Mouse (Mus musculus) lung, postnatal 14 days (tissue): ENCODE results near the gene Bloc1s2.
"Not testable (repeated sequence)": the region's sequence is repeated elsewhere in the genome, so short reads cannot be mapped to it uniquely, and the experiment has no call there.

Source experiments
- DNase-seq: peaks from one replicate; pipeline ENCODE4 v3.0.0; 2021

Bloc1s2 gene

DNA sequence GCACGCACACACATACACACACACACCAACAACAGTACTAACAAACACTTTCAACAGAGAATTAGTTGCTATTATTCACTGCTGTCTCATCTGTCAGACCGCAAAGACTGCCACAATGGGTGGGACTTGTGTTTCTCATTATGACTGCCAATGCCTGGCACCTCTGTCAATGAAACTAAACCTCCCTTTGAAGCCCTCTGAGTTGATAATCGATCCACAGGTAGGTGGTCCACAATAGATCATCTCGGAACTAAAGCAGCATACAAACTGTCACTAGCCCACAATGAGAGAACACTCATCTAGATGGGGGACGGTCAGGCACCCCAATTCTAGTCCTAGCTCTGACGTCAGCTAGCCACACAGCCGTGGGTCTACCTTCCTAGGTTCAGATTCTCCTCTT, 25.1 kb downstream of the Bloc1s2 start:
- DNase-seq, result no peak

DNA sequence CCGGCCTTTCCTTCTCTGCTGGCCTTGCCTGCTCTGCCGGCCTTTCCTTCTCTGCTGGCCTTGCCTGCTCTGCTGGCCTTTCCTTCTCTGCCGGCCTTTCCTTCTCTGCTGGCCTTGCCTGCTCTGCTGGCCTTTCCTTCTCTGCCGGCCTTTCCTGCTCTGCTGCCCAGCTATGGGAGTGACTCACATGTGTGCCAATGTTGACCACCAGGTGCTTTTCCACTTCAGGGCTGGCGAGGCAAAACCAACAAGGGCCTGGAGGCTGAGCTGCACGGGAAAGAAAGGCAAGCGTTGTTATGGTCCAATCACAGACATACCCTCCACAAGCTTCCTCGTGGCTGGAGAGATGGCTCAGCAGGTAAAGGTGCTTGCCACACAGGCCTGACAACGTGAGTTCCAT, 25.6 kb downstream of the Bloc1s2 start:
- DNase-seq, result not testable (repeated sequence)

- no peak for DNase-seq
These were observed 28.5 kb downstream of the Bloc1s2 start for GRCm38 (mm10) chr19:44117793-44118192.

GRCm38 (mm10) chr19:44111706-44112105, 34.5 kb downstream of the Bloc1s2 start:
- no peak for DNase-seq

DNA sequence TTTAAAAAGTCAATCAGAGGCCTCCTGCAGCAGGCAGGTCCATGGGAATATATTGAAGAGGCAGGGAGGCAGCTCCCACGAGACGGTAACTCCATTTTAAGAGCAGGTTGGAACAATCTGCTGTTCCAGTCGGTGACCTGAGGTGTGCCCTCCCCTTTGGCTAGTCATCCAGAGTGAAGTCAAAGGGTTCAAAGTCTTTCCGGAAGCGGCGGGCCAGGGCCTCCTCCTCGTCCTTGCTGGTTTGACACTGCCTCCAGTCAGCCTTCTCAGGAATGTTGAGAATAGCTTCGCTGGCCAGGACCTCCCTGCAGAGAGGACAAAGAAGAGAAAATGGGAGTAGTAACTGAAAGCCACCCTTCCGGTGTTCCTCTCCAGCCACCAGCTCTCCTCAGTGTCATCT, 35.9 kb downstream of the Bloc1s2 start:
- DNase-seq, result no peak

- DNase-seq, result peak; percentile 29
These were observed 37.2 kb downstream of the Bloc1s2 start for GRCm38 (mm10) chr19:44108996-44109395.

DNA sequence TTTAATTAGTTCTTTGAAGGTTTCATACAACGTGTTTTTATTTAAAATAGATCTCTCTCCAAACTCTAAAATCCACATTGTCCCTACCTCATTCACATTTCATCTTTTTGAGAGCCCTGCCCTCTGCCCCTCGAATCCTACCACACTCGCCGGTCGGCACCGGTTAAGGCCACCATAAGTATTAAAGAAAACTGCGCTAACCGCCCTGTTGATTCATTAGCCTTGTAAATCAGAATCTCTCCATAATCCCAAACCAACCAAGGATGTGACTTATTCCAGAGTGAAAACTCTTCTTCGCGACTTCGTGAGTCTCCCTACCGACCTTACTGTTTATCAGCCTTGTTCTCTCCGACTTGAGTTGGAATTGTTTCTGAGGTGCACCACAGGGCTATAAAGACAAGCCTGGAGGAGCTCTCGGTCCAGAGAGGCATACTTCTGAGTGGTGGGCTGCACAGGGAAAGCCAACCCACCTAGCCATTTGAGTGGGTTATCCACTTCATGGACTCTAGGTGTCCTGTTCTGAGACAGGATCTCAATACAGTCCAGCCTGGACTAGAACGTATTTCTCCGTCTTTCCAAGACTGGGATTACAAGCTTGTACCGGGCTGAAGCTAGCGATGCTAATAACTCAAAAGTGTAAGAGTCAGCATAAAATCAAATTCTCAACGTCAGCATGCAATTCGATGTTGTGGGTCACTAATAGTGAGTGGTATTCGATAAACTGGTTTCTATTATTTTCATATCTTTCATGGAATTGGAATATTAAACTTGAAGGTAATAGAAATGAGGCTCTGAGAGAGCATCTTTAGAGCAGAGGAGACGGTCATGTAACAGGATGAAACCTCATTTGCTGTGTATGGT, 38.4 kb downstream of the Bloc1s2 start:
- DNase-seq, result no peak

DNA sequence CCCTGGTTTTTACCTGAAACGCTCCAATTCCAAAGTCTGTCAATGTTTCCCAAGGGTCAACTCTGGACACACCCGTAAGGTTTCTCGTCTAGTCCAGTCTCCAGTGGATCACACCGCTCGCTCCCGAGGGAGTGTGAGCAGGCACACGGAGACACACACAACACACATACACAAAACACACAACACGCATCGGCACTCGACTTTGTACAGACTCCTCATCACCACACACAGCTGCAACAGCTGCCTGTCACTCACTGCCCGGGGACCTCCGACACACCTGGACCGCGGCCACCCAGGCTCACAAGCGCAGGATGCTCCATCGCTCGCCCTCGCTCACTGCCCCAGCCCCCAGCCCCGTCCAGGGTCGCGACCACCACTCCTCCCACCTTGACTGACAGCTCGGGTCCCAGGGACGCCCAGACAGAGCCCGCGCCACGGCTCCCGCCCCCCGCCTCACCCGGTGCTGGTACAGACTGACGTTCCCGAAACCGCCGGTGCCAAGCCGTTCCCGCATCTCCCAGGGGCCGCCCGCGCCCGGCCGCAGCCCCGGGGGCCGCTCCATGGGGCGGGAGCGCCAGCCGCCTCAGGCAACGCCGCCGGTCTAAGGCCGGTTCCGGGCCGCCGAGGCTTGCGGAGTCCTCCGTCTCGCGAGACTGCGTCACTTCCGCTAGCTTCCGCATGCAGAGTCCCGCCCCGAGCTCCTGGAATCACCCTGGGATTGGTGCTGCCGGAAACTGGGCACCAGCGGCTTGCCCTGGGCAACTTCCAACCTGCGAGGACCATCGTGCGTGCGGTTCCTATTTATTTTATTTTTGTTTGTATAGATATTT, 39.2 kb downstream of the Bloc1s2 start, which contains the start of gene Chuk:
Gene Chuk (minus strand): TSS at position 650 of the 830 bp plus-strand sequence.
- DNase-seq, result peak; percentile 99

- DNase-seq, result no peak
These were observed 41.9 kb downstream of the Bloc1s2 start for GRCm38 (mm10) chr19:44104393-44104792.

DNA sequence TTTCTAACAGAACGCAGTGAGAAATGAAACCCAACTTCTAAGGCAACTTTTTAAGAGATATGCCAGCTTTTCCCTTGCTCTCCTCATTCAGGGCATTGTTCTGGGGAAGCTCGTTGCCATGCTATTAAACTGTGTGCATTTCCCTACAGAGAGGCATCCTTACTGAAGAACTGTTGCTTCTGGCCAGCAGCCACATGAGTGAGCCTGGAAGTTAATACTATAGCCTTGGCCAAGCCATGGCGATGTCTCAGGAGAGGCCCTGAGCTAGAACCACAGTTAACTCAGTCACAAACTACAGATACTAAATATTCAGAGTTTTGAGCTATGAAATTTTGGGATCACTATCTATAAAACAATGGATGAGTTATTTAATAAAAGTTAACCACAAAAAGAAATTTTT, 43.2 kb downstream of the Bloc1s2 start:
- no peak for DNase-seq

GRCm38 (mm10) chr19:44100840-44101239, 45.4 kb downstream of the Bloc1s2 start:
- no peak for DNase-seq
